Mouse (Mus musculus): ENCODE measurements around the gene Htr2c. TPM values are rescaled to one million over a fixed set of nuclear protein-coding genes. Genes with fewer than 3 reads are reported as not detected.

Htr2c gene
- 0.08 and 0.24 TPM in 2 replicates for polyA plus RNA-seq (2015; fragmentation: Nextera tagmentation; extraction: Ambion mirVana)

GRCm38 (mm10) chrX:146962258-146962913 is at the start of gene Htr2c:
TSS of gene Htr2c (plus strand) at chrX:146962513.
- Histone ChIP-seq H3K4me2 (replicated peaks; ENCODE audit: low read depth) (peak within 1 kb of the TSS; percentile 32; the same call in 1 of the 2 replicates), H3K4me1 (replicated peaks; ENCODE audit: control insufficient read depth, insufficient read depth) (no peaks in the 10 kb centered on the region), H3K9ac (ENCODE audit: low read length) (no peak within 1 kb of the TSS), H3K36me3 (ENCODE audit: control insufficient read depth, insufficient read depth, low read length) (no peaks in the 10 kb centered on the region), H3K4me3 (ENCODE audit: low read depth, low read length) (no peak within 1 kb of the TSS), H3K27ac (replicated peaks) (no peak within 1 kb of the TSS), H3K27me3 (ENCODE audit: control insufficient read depth, insufficient read depth, low read length) (no peaks in the 10 kb centered on the region), H3K9me3 (ENCODE audit: control insufficient read depth, low read length) (no peaks in the 10 kb centered on the region)
- ATAC-seq (ENCODE audit: low FRiP score, low TSS enrichment) (no peak; the same call in 1 of the 2 replicates), DNase-seq (ENCODE audit: low spot score) (no peak)
- 15% methylated on average over 27 of the region's 27 CpGs for WGBS
- TF ChIP-seq EP300 (optimal IDR thresholded peaks at IDR 0.05): no peak

- Histone ChIP-seq H3K36me3 (ENCODE audit: control insufficient read depth, insufficient read depth, low read length) (no peaks in the 10 kb centered on the region), H3K27ac (replicated peaks) (no peak overlapping the region), H3K4me3 (ENCODE audit: low read depth, low read length) (no peak overlapping the region), H3K9ac (ENCODE audit: low read length) (no peak overlapping the region), H3K9me3 (ENCODE audit: control insufficient read depth, low read length) (no peaks in the 10 kb centered on the region), H3K27me3 (ENCODE audit: control insufficient read depth, insufficient read depth, low read length) (no peaks in the 10 kb centered on the region), H3K4me2 (replicated peaks; ENCODE audit: low read depth) (no peak overlapping the region), H3K4me1 (replicated peaks; ENCODE audit: control insufficient read depth, insufficient read depth) (no peaks in the 10 kb centered on the region)
- 46% methylated on average over 1 of the region's 1 CpGs for WGBS
- DNase-seq (ENCODE audit: low spot score) (no peak), ATAC-seq (ENCODE audit: low FRiP score, low TSS enrichment) (no peak)
- TF ChIP-seq EP300 (optimal IDR thresholded peaks at IDR 0.05) (no peak), CTCF (IDR thresholded peaks at IDR 0.05; ENCODE audit: low read depth) (no peak)
Measured at GRCm38 (mm10) chrX:146928251-146928650, 34.1 kb upstream of the Htr2c start.

- ATAC-seq (ENCODE audit: low FRiP score, low TSS enrichment) (no peak), DNase-seq (ENCODE audit: low spot score) (no peak)
- H3K9me3 ChIP-seq (ENCODE audit: control insufficient read depth, low read length): no peaks in the 10 kb centered on the region
- no peak overlapping the region for H3K27ac ChIP-seq (replicated peaks)
- no peak overlapping the region for H3K4me2 ChIP-seq (replicated peaks; ENCODE audit: low read depth)
- H3K27me3 ChIP-seq (ENCODE audit: control insufficient read depth, insufficient read depth, low read length): no peaks in the 10 kb centered on the region
- H3K4me3 ChIP-seq (ENCODE audit: low read depth, low read length): no peak overlapping the region
- no peaks in the 10 kb centered on the region for H3K36me3 ChIP-seq (ENCODE audit: control insufficient read depth, insufficient read depth, low read length)
- H3K4me1 ChIP-seq (replicated peaks; ENCODE audit: control insufficient read depth, insufficient read depth): no peaks in the 10 kb centered on the region
- H3K9ac ChIP-seq (ENCODE audit: low read length): no peak overlapping the region
- TF ChIP-seq EP300 (optimal IDR thresholded peaks at IDR 0.05) (no peak), CTCF (IDR thresholded peaks at IDR 0.05; ENCODE audit: low read depth) (no peak)
Measured at GRCm38 (mm10) chrX:146936332-146936731, 26.0 kb upstream of the Htr2c start.

GRCm38 (mm10) chrX:146946216-146946886 is 16.0 kb upstream of the Htr2c start:
- Histone ChIP-seq H3K27ac (replicated peaks) (no peak overlapping the region), H3K4me1 (replicated peaks; ENCODE audit: control insufficient read depth, insufficient read depth) (no peaks in the 10 kb centered on the region), H3K9me3 (ENCODE audit: control insufficient read depth, low read length) (no peaks in the 10 kb centered on the region), H3K9ac (ENCODE audit: low read length) (no peak overlapping the region), H3K4me2 (replicated peaks; ENCODE audit: low read depth) (no peak overlapping the region), H3K36me3 (ENCODE audit: control insufficient read depth, insufficient read depth, low read length) (no peaks in the 10 kb centered on the region), H3K4me3 (ENCODE audit: low read depth, low read length) (no peak overlapping the region), H3K27me3 (ENCODE audit: control insufficient read depth, insufficient read depth, low read length) (no peaks in the 10 kb centered on the region)
- ATAC-seq (ENCODE audit: low FRiP score, low TSS enrichment) (no peak), DNase-seq (ENCODE audit: low spot score) (no peak)
- WGBS: 63% methylated on average over 2 of the region's 2 CpGs
- no peak for TF ChIP-seq CTCF (IDR thresholded peaks at IDR 0.05; ENCODE audit: low read depth)
- no peak for TF ChIP-seq EP300 (optimal IDR thresholded peaks at IDR 0.05)

GRCm38 (mm10) chrX:146946996-146947395 is 15.3 kb upstream of the Htr2c start:
- ATAC-seq (ENCODE audit: low FRiP score, low TSS enrichment) (no peak), DNase-seq (ENCODE audit: low spot score) (no peak)
- Histone ChIP-seq H3K4me1 (replicated peaks; ENCODE audit: control insufficient read depth, insufficient read depth) (no peaks in the 10 kb centered on the region), H3K4me3 (ENCODE audit: low read depth, low read length) (no peak overlapping the region), H3K4me2 (replicated peaks; ENCODE audit: low read depth) (no peak overlapping the region), H3K9me3 (ENCODE audit: control insufficient read depth, low read length) (no peaks in the 10 kb centered on the region), H3K9ac (ENCODE audit: low read length) (no peak overlapping the region), H3K36me3 (ENCODE audit: control insufficient read depth, insufficient read depth, low read length) (no peaks in the 10 kb centered on the region), H3K27ac (replicated peaks) (no peak overlapping the region), H3K27me3 (ENCODE audit: control insufficient read depth, insufficient read depth, low read length) (no peaks in the 10 kb centered on the region)
- TF ChIP-seq EP300 (optimal IDR thresholded peaks at IDR 0.05) (no peak), CTCF (IDR thresholded peaks at IDR 0.05; ENCODE audit: low read depth) (no peak)

- Histone ChIP-seq H3K9me3 (ENCODE audit: control insufficient read depth, low read length) (no peaks in the 10 kb centered on the region), H3K27ac (replicated peaks) (no peak overlapping the region), H3K27me3 (ENCODE audit: control insufficient read depth, insufficient read depth, low read length) (no peaks in the 10 kb centered on the region), H3K9ac (ENCODE audit: low read length) (no peak overlapping the region), H3K4me1 (replicated peaks; ENCODE audit: control insufficient read depth, insufficient read depth) (no peaks in the 10 kb centered on the region), H3K4me2 (replicated peaks; ENCODE audit: low read depth) (no peak overlapping the region), H3K36me3 (ENCODE audit: control insufficient read depth, insufficient read depth, low read length) (no peaks in the 10 kb centered on the region), H3K4me3 (ENCODE audit: low read depth, low read length) (no peak overlapping the region)
- DNase-seq (ENCODE audit: low spot score) (no peak), ATAC-seq (ENCODE audit: low FRiP score, low TSS enrichment) (no peak)
- 72% methylated on average over 1 of the region's 1 CpGs for WGBS
- TF ChIP-seq EP300 (optimal IDR thresholded peaks at IDR 0.05) (no peak), CTCF (IDR thresholded peaks at IDR 0.05; ENCODE audit: low read depth) (no peak)
Measured at GRCm38 (mm10) chrX:146958608-146959007, 3.7 kb upstream of the Htr2c start.

Data from stomach, postnatal 0 days (tissue).